Mouse (Mus musculus): Measurements from ENCODE around the gene Asz1.

DNA sequence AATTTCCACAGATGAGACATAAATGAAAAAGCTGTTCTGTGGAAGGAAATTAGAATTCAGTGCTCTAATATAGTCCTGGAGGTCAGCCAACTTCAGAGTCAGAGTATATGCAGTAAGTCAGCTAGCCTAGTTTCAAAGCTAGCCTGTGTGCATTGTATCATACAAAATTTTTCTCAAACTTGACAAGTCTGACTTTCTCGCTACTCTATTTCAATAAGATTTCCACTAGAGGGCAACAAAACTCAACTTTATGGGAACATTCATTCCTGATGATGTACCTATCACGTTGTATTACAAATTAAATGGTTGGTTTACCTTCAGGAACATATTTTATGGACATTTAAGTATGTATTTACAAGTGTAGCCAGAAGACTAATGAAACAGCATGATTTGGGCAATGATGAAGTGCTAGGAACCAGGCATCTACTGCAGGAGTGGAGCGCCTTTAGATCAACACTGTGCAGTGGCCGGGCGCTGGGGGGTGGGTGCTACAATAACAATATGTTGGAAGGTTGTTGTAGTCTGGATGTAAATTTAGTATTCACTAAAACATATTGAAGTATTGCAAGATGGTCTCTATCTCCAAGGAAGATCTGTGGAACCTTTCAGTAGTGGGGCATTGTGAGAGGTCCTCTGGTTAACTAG lies 21.6 kb downstream of the Asz1 start:
- TF ChIP-seq CTCF (IDR thresholded peaks at IDR 0.05; ENCODE audit: borderline replicate concordance, insufficient read depth, low read length) (no peak), POLR2A (IDR thresholded peaks at IDR 0.05; ENCODE audit: low read depth, low read length) (no peak)
